Mouse (Mus musculus) heart, embryonic 14.5 days (tissue): ENCODE results near the gene 2310039H08Rik. TPM values are rescaled to one million over a fixed set of nuclear protein-coding genes. Genes with fewer than 3 reads are reported as not detected.
"Not testable (repeated sequence)": the region's sequence is repeated elsewhere in the genome, so short reads cannot be mapped to it uniquely, and the experiment has no call there.

Experiments
- ATAC-seq: fragments of 200-750 bp; cut with Nextera tagmentation; 2 replicates; pipeline ENCODE4 v1.8.0; 2017; ENCODE audit warnings: low read depth, moderate TSS enrichment; ENCODE audit not compliant: insufficient number of reproducible peaks, insufficient read depth, low FRiP score
- H3K27ac ChIP-seq, 2 experiments: fragments of 200-500 bp in 1 of 2; fragments of 300-500 bp in 1 of 2; sonication (generic) in 1 of 2; replicated peaks in 1 of 2; 2 replicates each; pipeline ENCODE4 v1.5.1; 2012 to 2014; ENCODE audit warnings: low read depth in 2 of 2, low read length in 2 of 2, control low read depth in 1 of 2, mild to moderate bottlenecking in 1 of 2, mixed read lengths in 1 of 2; ENCODE audit not compliant: control insufficient read depth in 1 of 2, insufficient read depth in 1 of 2
- H3K27me3 ChIP-seq: fragments of 300-500 bp; sonication (generic); 2 replicates; pipeline ENCODE4 v1.6.1; 2014; ENCODE audit warnings: mild to moderate bottlenecking, low read length, control low read depth; ENCODE audit not compliant: control insufficient read depth, insufficient read depth
- H3K36me3 ChIP-seq: fragments of 300-500 bp; sonication (generic); 2 replicates; pipeline ENCODE4 v1.6.1; 2014; ENCODE audit warnings: mild to moderate bottlenecking, control low read depth, low read length, mixed read lengths; ENCODE audit not compliant: control insufficient read depth, insufficient read depth
- H3K4me1 ChIP-seq, 2 experiments: fragments of 200-500 bp in 1 of 2; fragments of 300-500 bp in 1 of 2; sonication (generic) in 1 of 2; 2 replicates each; pipeline ENCODE4 v1.6.1; 2012 to 2014; ENCODE audit warnings: low read length in 2 of 2, control low read depth in 1 of 2, mixed read lengths in 1 of 2; ENCODE audit not compliant: control insufficient read depth in 2 of 2, insufficient read depth in 2 of 2
- H3K4me2 ChIP-seq: fragments of 300-500 bp; sonication (generic); 2 replicates; pipeline ENCODE4 v1.6.1; 2014; ENCODE audit warnings: mild to moderate bottlenecking, low read length
- H3K4me3 ChIP-seq, 2 experiments: fragments of 200-500 bp in 1 of 2; fragments of 300-500 bp in 1 of 2; sonication (generic) in 1 of 2; 2 replicates each; pipeline ENCODE4 v1.5.1; 2012 to 2014; ENCODE audit warnings: low read length in 2 of 2, mild to moderate bottlenecking in 2 of 2, control low read depth in 1 of 2, low read depth in 1 of 2, moderate library complexity in 1 of 2; ENCODE audit not compliant: control insufficient read depth in 1 of 2, insufficient read depth in 1 of 2
- H3K9ac ChIP-seq: fragments of 300-500 bp; sonication (generic); 2 replicates; pipeline ENCODE4 v1.6.1; 2014; ENCODE audit warnings: mild to moderate bottlenecking, low read length
- H3K9me3 ChIP-seq: fragments of 300-500 bp; sonication (generic); 2 replicates; pipeline ENCODE4 v1.6.1; 2016; ENCODE audit warnings: low read length, control low read depth; ENCODE audit not compliant: control insufficient read depth
- WGBS: fragments of 180-500 bp; shearing (Covaris S2); extraction: QIAGEN DNeasy Blood & Tissue Kit; methylation state at CpG from one replicate; pipeline ENCODE4 v1.1.7; 2014; 5-methylcytosine and 5-hydroxymethylcytosine counted together
- polyA plus RNA-seq: library from polyadenylated mRNA; unstranded; fragments of >200 nt; fragmentation: Nextera tagmentation; extraction: Ambion mirVana; gene quantifications from 2 replicates; pipeline ENCODE4 v1.2.1, GENCODE M21; 2014

Gene 2310039H08Rik
- polyA plus RNA-seq, 1 experiment from 2014 or later: 67.8 TPM

- not testable (repeated sequence) for H3K4me1 ChIP-seq, H3K27ac ChIP-seq, ATAC-seq, H3K27me3 ChIP-seq, H3K4me3 ChIP-seq, H3K36me3 ChIP-seq, H3K9ac ChIP-seq, H3K9me3 ChIP-seq, H3K4me2 ChIP-seq
- 64% methylated on average over 2 of the region's 2 CpGs for WGBS
Observed at GRCm38 (mm10) chr17:46787974-46788373, 15.5 kb downstream of the 2310039H08Rik start.

GRCm38 (mm10) chr17:46792963-46793362, 20.5 kb downstream of the 2310039H08Rik start:
- H3K4me1 ChIP-seq: 0 out of 4 replicates have a peak, but pooled peaks cover 0 to 2% of the 10 kb centered on the region in 2 experiments
- H3K4me3 ChIP-seq: no peak overlapping the region
- H3K9me3 ChIP-seq: peaks cover 5% of the 10 kb centered on the region; the same call in 1 of the 2 replicates

GRCm38 (mm10) chr17:46796743-46797142, 24.3 kb downstream of the 2310039H08Rik start:
- Histone ChIP-seq H3K27ac (no peak overlapping the region), H3K4me2 (no peak overlapping the region), H3K27me3 (no peaks in the 10 kb centered on the region), H3K4me1 (0 out of 4 replicates have a peak, but pooled peaks cover 0 to 2% of the 10 kb centered on the region in 2 experiments), H3K36me3 (peaks cover 33% of the 10 kb centered on the region), H3K9ac (no peak overlapping the region), H3K9me3 (peaks cover 5% of the 10 kb centered on the region; the same call in 1 of the 2 replicates), H3K4me3 (no peak overlapping the region)
- no peak for ATAC-seq
- WGBS: 86% methylated on average over 4 of the region's 4 CpGs

More at GRCm38 (mm10) chr17:46792963-46793362, 20.5 kb downstream of the 2310039H08Rik start:
- WGBS: 69% methylated on average over 2 of the region's 2 CpGs
- Histone ChIP-seq H3K9ac (no peak overlapping the region), H3K27me3 (no peaks in the 10 kb centered on the region), H3K4me2 (no peak overlapping the region), H3K36me3 (no peaks in the 10 kb centered on the region), H3K27ac (no peak overlapping the region)
- no peak for ATAC-seq

GRCm38 (mm10) chr17:46797386-46797785, 25.0 kb downstream of the 2310039H08Rik start:
- 34% methylated on average over 7 of the region's 8 CpGs for WGBS
- peaks cover 1% of the 10 kb centered on the region; the same call in 1 of the 2 replicates for H3K9me3 ChIP-seq
- no peak overlapping the region for H3K27ac ChIP-seq
- H3K4me1 ChIP-seq: 0 out of 4 replicates have a peak, but pooled peaks cover 0 to 2% of the 10 kb centered on the region in 2 experiments
- no peak for ATAC-seq
- H3K9ac ChIP-seq: no peak overlapping the region
- H3K27me3 ChIP-seq: no peaks in the 10 kb centered on the region
- no peak overlapping the region for H3K4me3 ChIP-seq
- peaks cover 39% of the 10 kb centered on the region for H3K36me3 ChIP-seq
- H3K4me2 ChIP-seq: no peak overlapping the region

GRCm38 (mm10) chr17:46799680-46800079, 27.2 kb downstream of the 2310039H08Rik start:
- no peaks in the 10 kb centered on the region for H3K9me3 ChIP-seq
- ATAC-seq: no peak
- no peak overlapping the region for H3K4me2 ChIP-seq
- no peak overlapping the region for H3K27ac ChIP-seq
- H3K36me3 ChIP-seq: peaks cover 42% of the 10 kb centered on the region
- WGBS: 82% methylated on average over 10 of the region's 10 CpGs
- H3K9ac ChIP-seq: no peak overlapping the region
- H3K4me3 ChIP-seq: no peak overlapping the region
- no peaks in the 10 kb centered on the region for H3K27me3 ChIP-seq
- H3K4me1 ChIP-seq: 0 out of 4 replicates have a peak, but pooled peaks cover 0 to 2% of the 10 kb centered on the region in 2 experiments

GRCm38 (mm10) chr17:46801761-46802160, 29.3 kb downstream of the 2310039H08Rik start:
- 80% methylated on average over 6 of the region's 6 CpGs for WGBS
- no peaks in the 10 kb centered on the region for H3K27me3 ChIP-seq
- H3K4me1 ChIP-seq: no peaks in the 10 kb centered on the region
- H3K9me3 ChIP-seq: no peaks in the 10 kb centered on the region
- peaks cover 63% of the 10 kb centered on the region for H3K36me3 ChIP-seq
- no peak for ATAC-seq
- H3K9ac ChIP-seq: no peak overlapping the region
- H3K4me3 ChIP-seq: no peak overlapping the region
- H3K27ac ChIP-seq: no peak overlapping the region
- H3K4me2 ChIP-seq: no peak overlapping the region

- H3K27ac ChIP-seq: no peak overlapping the region
- no peak overlapping the region for H3K9ac ChIP-seq
- WGBS: 87% methylated on average over 10 of the region's 10 CpGs
- peaks cover 2 to 7% of the 10 kb centered on the region in 2 experiments; a peak in 1 of 4 replicates for H3K4me1 ChIP-seq
- no peaks in the 10 kb centered on the region for H3K9me3 ChIP-seq
- no peak overlapping the region for H3K4me2 ChIP-seq
- H3K36me3 ChIP-seq: peaks cover 78% of the 10 kb centered on the region
- no peak overlapping the region for H3K4me3 ChIP-seq
- ATAC-seq: no peak
- H3K27me3 ChIP-seq: no peaks in the 10 kb centered on the region
Observed at GRCm38 (mm10) chr17:46808376-46808775, 35.9 kb downstream of the 2310039H08Rik start.
